Mouse (Mus musculus): ENCODE measurements at regions not wholly inside any gene's neighbourhood (a gene's known extent, or its start where the extent isn't known, plus 50 kb on each side); places are given as distances from the start of the nearest gene placed in this dataset.

GRCm38 (mm10) chr3:129386522-129386921 lies 54.0 kb upstream of the Enpep start:
- Histone ChIP-seq H3K9me3 (ENCODE audit: low read length) (peaks cover 17% of the 10 kb centered on the region), H3K4me1 (replicated peaks; ENCODE audit: low read depth, low read length) (no peaks in the 10 kb centered on the region), H3K27me3 (ENCODE audit: insufficient read depth, low read length) (no peaks in the 10 kb centered on the region), H3K4me3 (replicated peaks; ENCODE audit: low read length) (no peak overlapping the region), H3K36me3 (ENCODE audit: insufficient read depth, low read length) (no peaks in the 10 kb centered on the region)
- TF ChIP-seq CTCF (conservative IDR thresholded peaks at IDR 0.05; ENCODE audit: low read length) (no peak), POU5F1 (IDR thresholded peaks at IDR 0.05; ENCODE audit: borderline replicate concordance, low read length) (no peak), NANOG (IDR thresholded peaks at IDR 0.05; ENCODE audit: borderline replicate concordance, low read length) (no peak)

DNA sequence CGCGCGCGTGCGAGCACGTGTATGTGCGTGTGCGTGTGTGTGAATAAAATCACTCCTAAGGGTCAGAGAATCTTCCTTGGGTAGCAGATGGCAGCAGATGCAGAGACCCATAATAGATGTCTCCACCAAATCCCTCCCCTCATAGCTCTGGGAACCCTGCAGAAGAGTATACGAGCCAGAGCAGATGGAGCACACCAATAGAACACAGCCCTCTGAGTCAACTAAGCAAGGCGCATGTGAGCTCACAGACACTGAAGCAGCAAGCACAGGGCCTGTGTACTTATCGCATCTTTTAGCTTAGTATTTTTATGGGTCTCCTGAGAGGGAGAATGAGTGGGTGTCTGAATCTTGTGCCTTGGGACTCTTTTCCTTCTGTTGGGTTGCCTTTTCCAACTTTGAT lies 58.0 kb upstream of the Enpep start:
- Histone ChIP-seq H3K27me3 (ENCODE audit: insufficient read depth, low read length) (no peaks in the 10 kb centered on the region), H3K36me3 (ENCODE audit: insufficient read depth, low read length) (no peaks in the 10 kb centered on the region), H3K4me3 (replicated peaks; ENCODE audit: low read length) (no peak overlapping the region), H3K4me1 (replicated peaks; ENCODE audit: low read depth, low read length) (no peaks in the 10 kb centered on the region), H3K9me3 (ENCODE audit: low read length) (peaks cover 18% of the 10 kb centered on the region; the same call in 1 of the 2 replicates)
- no peak for TF ChIP-seq NANOG (IDR thresholded peaks at IDR 0.05; ENCODE audit: borderline replicate concordance, low read length)
- no peak for TF ChIP-seq CTCF (conservative IDR thresholded peaks at IDR 0.05; ENCODE audit: low read length)
- TF ChIP-seq POU5F1 (IDR thresholded peaks at IDR 0.05; ENCODE audit: borderline replicate concordance, low read length): no peak

DNA sequence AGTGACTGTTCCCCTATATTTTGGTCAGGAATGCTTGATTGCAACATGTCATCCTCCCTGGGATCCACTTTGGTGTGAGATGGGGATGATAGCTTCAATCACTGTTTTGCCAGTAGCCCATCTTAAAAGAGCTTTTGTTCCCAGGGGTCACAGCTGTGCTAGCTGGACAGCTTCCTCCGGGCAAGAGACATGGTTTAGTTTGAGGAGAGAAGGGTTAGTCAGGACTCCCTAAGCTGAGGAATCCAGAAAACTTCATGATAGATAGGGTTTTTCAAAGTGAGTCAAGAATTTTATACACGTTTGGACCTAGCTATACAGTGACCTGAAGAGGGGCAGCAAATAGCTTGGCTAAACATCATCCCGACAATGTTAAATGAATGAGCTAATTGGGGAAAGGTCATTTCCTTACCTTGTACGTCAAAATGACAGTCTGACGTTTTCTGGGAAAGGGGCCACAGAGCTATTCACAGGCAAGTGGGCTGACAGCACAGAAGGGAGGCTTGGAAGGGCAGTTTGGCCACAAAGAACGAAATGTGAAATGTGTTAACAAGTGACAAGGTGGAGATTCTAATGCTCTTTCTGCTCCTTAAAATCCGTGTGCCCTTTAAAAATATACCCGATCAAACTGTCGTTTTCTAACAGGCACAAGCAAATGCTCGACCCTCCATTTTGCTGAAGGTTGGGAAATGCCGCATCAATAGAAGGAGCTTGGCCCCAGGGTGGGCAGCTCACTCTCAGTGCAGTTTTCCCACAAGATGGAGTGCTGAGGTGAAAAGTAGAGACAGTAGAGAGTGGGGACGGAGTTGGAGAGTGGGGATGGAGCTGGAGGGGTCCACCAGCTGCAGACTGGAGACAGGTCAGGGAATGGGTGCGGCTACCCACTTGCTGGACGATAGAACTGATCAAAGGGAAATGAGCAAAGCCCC lies 59.6 kb upstream of the Enpep start:
- Histone ChIP-seq H3K36me3 (ENCODE audit: insufficient read depth, low read length) (no peaks in the 10 kb centered on the region), H3K9me3 (ENCODE audit: low read length) (peaks cover 21% of the 10 kb centered on the region), H3K4me3 (replicated peaks; ENCODE audit: low read length) (no peak overlapping the region), H3K4me1 (replicated peaks; ENCODE audit: low read depth, low read length) (no peaks in the 10 kb centered on the region), H3K27me3 (ENCODE audit: insufficient read depth, low read length) (no peaks in the 10 kb centered on the region)
- TF ChIP-seq NANOG (IDR thresholded peaks at IDR 0.05; ENCODE audit: borderline replicate concordance, low read length) (no peak), POU5F1 (IDR thresholded peaks at IDR 0.05; ENCODE audit: borderline replicate concordance, low read length) (no peak), CTCF (conservative IDR thresholded peaks at IDR 0.05; ENCODE audit: low read length) (no peak)

- Histone ChIP-seq H3K4me1 (replicated peaks; ENCODE audit: low read depth, low read length) (no peaks in the 10 kb centered on the region), H3K36me3 (ENCODE audit: insufficient read depth, low read length) (no peaks in the 10 kb centered on the region), H3K27me3 (ENCODE audit: insufficient read depth, low read length) (no peaks in the 10 kb centered on the region), H3K4me3 (replicated peaks; ENCODE audit: low read length) (no peak overlapping the region), H3K9me3 (ENCODE audit: low read length) (peaks cover 26% of the 10 kb centered on the region)
- TF ChIP-seq POU5F1 (IDR thresholded peaks at IDR 0.05; ENCODE audit: borderline replicate concordance, low read length): no peak
- no peak for TF ChIP-seq NANOG (IDR thresholded peaks at IDR 0.05; ENCODE audit: borderline replicate concordance, low read length)
Observed at GRCm38 (mm10) chr3:129392814-129393804, 60.6 kb upstream of the Enpep start.

DNA sequence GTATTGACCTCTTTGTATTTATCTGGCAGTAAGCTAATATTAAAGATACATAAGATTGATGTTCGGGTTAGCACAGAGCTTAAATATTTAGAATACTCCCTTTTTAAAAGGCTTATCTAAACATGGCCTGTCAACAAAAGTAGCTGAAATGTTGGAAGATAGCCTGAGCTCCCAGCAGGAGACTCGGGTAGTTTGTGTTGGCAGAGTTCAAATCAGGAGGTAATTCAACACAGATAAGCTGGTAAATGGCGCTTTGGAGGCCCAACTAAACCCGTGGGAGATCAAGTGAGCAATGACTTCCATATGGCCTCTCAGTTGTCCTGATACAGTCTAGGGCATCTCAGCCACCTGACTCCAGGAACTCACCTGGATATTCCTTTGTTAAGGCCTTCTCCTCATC lies 65.0 kb upstream of the Enpep start:
- Histone ChIP-seq H3K9me3 (ENCODE audit: low read length) (peaks cover 25% of the 10 kb centered on the region), H3K4me1 (replicated peaks; ENCODE audit: low read depth, low read length) (no peaks in the 10 kb centered on the region), H3K36me3 (ENCODE audit: insufficient read depth, low read length) (no peaks in the 10 kb centered on the region), H3K27me3 (ENCODE audit: insufficient read depth, low read length) (no peaks in the 10 kb centered on the region), H3K4me3 (replicated peaks; ENCODE audit: low read length) (no peak overlapping the region)
- TF ChIP-seq POU5F1 (IDR thresholded peaks at IDR 0.05; ENCODE audit: borderline replicate concordance, low read length) (no peak), NANOG (IDR thresholded peaks at IDR 0.05; ENCODE audit: borderline replicate concordance, low read length) (no peak), CTCF (conservative IDR thresholded peaks at IDR 0.05; ENCODE audit: low read length) (no peak)

GRCm38 (mm10) chr3:129400092-129400924 lies 67.8 kb upstream of the Enpep start:
- TF ChIP-seq CTCF (conservative IDR thresholded peaks at IDR 0.05; ENCODE audit: low read length) (no peak), POU5F1 (IDR thresholded peaks at IDR 0.05; ENCODE audit: borderline replicate concordance, low read length) (no peak), NANOG (IDR thresholded peaks at IDR 0.05; ENCODE audit: borderline replicate concordance, low read length) (no peak)

GRCm38 (mm10) chr3:129411389-129412054 lies 79.0 kb upstream of the Enpep start:
- Histone ChIP-seq H3K4me1 (replicated peaks; ENCODE audit: low read depth, low read length) (no peaks in the 10 kb centered on the region), H3K4me3 (replicated peaks; ENCODE audit: low read length) (no peak overlapping the region), H3K9me3 (ENCODE audit: low read length) (no peaks in the 10 kb centered on the region), H3K27me3 (ENCODE audit: insufficient read depth, low read length) (no peaks in the 10 kb centered on the region), H3K36me3 (ENCODE audit: insufficient read depth, low read length) (no peaks in the 10 kb centered on the region)
- no peak for TF ChIP-seq POU5F1 (IDR thresholded peaks at IDR 0.05; ENCODE audit: borderline replicate concordance, low read length)
- no peak for TF ChIP-seq CTCF (conservative IDR thresholded peaks at IDR 0.05; ENCODE audit: low read length)
- TF ChIP-seq NANOG (IDR thresholded peaks at IDR 0.05; ENCODE audit: borderline replicate concordance, low read length): no peak

More at GRCm38 (mm10) chr3:129400092-129400924, 67.8 kb upstream of the Enpep start:
- H3K4me3 ChIP-seq (replicated peaks; ENCODE audit: low read length): no peak overlapping the region
- H3K36me3 ChIP-seq (ENCODE audit: insufficient read depth, low read length): no peaks in the 10 kb centered on the region
- peaks cover 28% of the 10 kb centered on the region for H3K9me3 ChIP-seq (ENCODE audit: low read length)
- no peaks in the 10 kb centered on the region for H3K27me3 ChIP-seq (ENCODE audit: insufficient read depth, low read length)
- H3K4me1 ChIP-seq (replicated peaks; ENCODE audit: low read depth, low read length): no peaks in the 10 kb centered on the region

All from E14TG2a.4 (cell line).